15 mouse cellular contexts compared by ENCODE assay signal in genomic region chr13:4046841-4047240, GRCm38 (mm10).
"Had no signal": no experiment of that assay in that cellular context is flagged by ENCODE, and none has a peak within 500 bp of the region (broad histone marks: within the 10 kb centered on the region; RNA-seq: fewer than 3 reads in every experiment).

No protein-coding gene starts in this region.

- H3K4me1 ChIP-seq: liver, embryonic 15.5 days; midbrain, embryonic 12.5 days; midbrain, embryonic 15.5 days; neural tube, embryonic 12.5 days had no signal

- H3K4me3 ChIP-seq: liver, embryonic 15.5 days; midbrain, embryonic 10.5 days; midbrain, embryonic 12.5 days; midbrain, embryonic 15.5 days; neural tube, embryonic 12.5 days had no signal

- DNase-seq: lung, adult 18-20 months; lung, embryonic 14.5 days; lung, postnatal 10 days; lung, postnatal 4 days; right cerebral cortex, postnatal 25 days; right cerebral cortex, postnatal 4 days; spleen, adult 18-20 months; thymus, adult 2 months; thymus, postnatal 25 days; thymus, postnatal 4 days had no signal

- H3K27ac ChIP-seq: liver, embryonic 15.5 days; midbrain, embryonic 10.5 days; midbrain, embryonic 12.5 days; midbrain, embryonic 15.5 days; neural tube, embryonic 12.5 days had no signal
